Mouse (Mus musculus) retina, embryonic 14.5 days (tissue): ENCODE measurements at regions not wholly inside any gene's neighbourhood (a gene's known extent, or its start where the extent isn't known, plus 50 kb on each side); places are given as distances from the start of the nearest gene placed in this dataset.
A peak's percentile ranks its signal among the peaks of the same experiment; 100 is the strongest.

ENCODE experiments used
- DNase-seq: peaks from one replicate; pipeline ENCODE4 v3.0.0-alpha.2; 2015; ENCODE audit warnings: low spot score

DNA sequence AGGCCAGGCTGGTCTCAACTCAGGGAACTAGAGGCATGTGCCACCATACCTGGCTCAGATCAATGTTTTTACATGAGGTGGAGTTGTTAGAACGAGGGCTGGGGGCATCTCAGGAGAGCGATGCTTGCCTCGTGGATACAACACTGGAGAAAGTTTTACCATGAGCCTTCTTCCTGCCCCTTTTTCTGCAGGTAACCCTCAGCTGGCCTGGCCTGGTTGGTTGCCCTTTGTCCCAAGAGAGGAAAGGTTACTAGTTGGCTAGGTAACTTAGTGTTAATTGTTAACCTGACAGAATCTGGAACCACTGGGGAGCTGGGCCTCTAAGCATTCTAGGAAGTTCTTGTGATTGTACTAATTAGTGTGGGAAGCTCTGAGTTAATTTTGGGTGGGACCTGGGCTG lies 81.0 kb upstream of the Sertad2 start:
- DNase-seq, result no peak

DNA sequence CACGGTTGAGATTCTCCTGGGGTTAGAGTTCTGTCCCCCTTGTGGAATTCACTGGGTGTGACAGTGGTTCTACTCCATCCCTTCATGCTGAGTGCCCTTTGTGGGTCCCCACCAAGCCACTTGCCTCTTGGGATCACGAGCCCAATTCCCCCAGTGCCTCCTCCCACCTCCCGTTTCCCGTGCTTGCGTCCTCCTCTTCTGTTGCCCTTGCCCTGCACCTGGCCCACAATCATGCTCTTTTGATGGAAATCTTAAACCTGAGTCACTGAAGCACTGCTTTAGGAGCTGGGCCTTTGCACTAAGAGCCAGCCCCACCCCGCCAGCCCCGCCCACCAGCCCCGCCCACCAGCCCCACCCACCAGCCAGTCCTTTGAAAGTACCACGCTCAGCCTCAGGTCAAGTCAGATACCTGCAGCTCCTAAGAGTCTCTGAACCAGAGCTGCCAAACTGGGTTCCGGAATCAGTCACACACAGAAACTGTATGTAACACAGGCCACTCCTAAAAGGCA lies 79.8 kb upstream of the Sertad2 start:
- DNase-seq, result no peak

DNA sequence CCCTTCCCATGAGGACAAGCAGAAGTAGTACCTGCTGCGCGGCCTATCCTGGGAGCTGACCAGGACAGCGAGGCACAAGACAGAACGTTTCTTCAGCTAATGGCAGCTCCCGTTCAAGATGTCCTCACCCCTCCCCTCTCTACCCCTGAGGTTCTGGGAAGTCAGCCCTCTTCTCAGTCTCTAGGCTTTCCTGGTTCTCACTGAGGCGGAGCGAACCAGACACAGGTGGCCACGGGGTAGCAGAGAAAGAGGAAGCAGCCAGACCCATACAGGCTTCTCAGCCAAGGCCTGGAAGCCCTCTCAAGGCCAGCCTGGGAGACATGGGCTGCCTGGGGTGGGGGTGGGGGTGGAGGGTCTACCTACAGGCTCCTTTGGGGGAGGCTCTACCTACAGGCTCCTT lies 78.5 kb upstream of the Sertad2 start:
- DNase-seq, result no peak

DNA sequence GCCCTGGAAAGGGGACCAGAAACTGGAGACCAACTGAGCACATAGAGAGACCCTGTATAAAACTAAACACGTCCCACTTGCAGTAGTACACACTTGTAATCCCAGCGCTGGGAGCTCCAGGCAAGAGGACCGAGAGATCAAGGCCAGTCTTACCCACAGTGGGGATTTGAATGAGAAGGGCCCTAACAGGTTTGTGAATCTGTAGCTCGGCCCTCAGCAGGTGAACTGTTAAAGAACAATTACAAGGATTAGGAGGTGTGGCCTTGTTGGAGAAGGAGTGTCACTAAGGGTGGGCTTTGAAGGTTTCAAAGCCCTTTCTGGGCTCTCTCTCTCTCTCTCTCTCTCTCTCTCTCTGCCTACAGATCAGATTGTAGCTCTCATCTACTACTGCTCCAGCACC lies 76.5 kb upstream of the Sertad2 start:
- no peak for DNase-seq

DNA sequence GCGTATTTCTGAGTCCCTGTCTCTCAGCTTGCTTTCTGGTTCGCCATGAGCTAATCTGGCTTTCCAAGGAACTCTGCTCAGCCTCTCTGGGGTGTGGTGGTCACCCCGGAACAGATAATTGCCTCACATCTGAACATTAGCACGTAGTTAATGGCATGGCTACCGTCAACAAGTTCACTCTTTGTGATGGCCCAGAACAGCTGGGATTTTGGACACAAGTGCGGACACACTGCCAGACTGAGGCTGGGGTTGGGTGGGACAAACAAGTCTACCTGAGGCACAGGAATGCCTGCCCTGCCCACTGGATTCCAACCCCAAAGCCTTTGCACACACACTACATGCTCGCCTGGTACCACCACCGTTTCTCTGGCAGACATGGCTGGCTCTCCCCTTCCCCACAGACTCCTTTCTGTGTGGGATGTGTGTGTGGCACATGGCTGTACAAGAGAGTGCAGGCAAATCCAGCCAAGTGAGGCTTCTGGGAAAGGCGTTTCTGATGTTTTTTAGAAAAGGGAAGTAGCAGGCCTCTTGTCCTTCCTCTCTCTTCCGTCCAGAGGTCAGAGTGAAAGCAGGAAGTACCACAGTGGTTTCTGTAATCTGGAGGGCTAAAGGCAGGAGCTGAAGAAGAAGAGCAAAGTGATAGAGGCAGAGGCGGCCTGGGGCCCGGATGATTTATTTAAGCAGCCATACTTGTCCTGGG lies 74.6 kb upstream of the Sertad2 start:
- no peak for DNase-seq

DNA sequence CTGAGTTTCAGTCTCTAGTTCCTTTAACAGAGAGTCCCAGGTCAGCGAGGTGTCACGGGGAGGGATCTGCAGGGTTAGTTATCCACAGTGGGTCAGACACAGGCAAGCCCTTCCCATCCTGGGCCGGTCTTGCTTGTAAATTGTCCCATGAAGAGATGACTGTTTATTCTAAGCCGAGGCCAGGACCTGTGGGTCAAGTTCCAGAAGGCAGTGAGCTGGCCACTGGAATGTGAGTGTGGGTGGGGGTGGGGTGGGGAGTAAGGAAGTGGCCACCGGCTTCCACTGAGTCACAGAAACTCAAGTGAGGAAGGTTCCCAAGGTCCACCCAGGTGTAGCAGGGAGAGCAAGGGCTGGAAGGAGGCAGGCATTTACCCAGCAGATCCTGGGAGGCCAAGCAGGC lies 73.7 kb upstream of the Sertad2 start:
- no peak for DNase-seq

DNA sequence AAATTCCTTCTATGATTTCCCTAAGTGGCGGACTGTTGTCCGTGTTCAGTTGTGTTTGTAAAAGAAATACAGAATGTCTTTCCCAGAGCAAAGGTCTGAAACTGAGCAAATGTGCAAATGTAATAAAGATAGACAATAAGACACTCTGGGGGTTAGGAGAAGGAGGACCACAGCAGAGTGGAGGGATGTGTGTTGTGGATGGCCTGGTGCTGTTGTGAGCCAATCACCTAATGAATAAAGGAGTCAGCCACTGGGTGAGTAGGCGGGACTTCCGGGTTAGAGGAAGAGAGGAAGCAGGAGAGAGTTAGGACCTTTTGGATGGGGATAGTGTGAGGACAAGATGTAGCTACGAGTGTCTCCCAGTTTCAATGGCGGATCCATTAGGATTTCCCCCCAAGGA lies 72.7 kb upstream of the Sertad2 start:
- DNase-seq, result no peak

DNA sequence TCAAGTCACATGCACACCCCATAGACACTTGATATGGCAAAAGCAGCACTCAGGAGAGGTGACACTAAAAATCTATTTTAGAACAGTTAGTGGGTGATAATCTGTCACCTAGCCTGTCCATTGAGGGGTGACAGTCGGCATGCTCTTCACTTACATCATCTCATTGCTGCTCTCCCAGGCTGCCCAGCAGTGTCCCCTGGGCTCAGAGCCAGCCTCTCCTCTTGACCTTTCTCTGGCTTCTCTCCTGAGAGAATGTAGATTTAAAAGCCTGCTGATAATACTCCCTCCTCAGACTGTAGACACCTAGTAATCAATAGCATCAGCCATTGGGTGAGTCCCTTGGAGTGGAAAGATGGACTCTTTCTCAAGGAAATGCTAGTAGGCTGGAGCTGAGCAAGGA lies 70.7 kb upstream of the Sertad2 start:
- no peak for DNase-seq

DNA sequence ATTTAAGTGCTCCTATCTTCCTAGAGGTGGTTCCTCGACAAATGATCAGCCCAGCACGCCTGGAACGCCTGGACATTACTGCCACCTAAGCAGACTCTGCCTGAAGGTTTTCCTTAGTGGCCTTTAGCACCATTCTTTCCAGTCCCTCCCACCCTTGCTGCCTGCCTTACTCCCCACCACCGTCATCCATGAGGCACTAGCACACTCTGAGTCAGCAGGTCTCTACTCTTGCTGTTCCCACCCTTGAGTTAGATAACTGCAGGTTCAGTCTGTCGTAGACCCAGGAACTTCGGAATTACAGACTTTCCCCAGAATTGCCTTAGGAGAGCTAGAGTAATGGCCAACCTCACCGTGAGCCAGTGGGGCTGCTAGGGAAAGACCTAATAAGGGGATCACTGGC lies 67.4 kb upstream of the Sertad2 start:
- no peak for DNase-seq

DNA sequence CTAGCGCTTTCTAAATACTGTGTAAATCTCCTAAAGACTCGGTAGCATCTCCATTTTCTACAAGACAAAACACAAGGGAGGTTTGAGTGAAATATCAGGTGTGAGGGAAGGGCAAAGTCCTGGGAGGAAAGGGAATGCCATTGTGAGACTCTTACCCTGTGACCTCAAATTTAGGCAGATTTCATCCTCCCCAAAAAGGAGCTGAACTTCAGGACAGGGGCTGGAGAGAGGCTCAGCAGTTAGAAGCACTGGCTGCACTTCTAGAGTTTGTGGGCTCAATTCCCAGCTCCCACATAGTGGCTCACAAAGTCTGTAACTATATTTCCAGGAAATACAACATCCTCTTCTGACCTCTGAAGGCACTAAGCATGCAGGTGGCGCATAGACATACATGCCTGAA lies 66.6 kb upstream of the Sertad2 start:
- DNase-seq, result no peak

DNA sequence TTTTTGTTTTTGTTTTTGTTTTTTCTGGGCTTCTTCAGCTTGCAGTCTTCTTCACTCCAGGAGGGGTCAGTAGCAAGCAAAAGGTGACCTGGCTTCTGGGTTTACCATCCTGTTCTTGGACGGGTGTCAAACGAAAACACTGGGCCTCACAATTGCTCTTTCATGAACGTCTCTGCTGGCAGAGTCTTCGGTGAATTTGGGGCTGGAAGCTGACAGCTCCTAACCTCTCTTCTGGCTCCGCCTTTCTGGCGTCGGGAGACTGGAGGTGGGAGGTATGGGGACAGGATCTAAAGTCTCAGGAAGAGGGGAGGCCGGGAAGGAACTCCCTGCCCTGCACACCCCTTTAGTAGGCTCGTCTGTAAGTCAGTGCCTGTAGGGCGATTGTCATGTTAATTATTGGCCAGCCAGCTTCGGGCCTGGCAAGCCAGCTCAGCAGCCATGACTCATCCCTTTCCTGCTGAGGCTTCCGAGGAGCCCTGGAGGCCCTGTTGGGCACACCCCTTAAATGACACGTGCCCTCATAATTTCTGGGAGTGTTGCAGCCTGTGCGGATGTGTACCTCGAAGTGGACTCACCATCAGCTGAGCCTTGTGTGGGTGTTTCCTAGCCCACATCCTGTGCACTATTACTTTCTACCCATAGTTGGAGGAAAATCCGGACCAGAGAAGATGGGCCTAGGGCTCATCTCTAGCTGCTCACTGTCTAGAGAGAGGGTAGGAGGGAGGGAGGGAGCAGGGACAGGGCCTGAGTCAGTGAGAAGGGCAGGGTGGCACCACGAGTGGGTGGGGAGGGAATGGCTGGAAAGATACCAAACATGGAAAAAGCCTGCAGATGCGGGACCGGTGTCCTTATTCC lies 65.6 kb upstream of the Sertad2 start:
- peak; percentile 36 for DNase-seq

DNA sequence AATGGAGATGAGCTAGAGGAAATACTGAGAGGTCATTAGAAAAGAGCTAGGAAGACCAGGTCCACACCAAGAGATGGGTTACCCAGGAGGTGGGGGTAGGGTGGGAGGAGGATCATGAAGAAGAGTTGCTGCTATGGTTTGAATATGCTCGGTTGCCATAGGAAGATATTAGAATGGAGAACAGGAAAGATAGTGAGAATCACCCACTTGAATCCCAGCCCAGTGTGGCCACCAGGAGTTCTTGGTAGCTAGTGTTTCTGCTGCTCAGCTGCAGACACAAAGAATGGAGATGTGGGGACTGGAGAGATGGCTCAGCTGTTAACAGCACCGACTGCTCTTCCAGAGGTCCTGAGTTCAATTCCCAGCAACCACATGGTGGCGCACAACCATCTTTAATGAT lies 62.4 kb upstream of the Sertad2 start:
- DNase-seq, result no peak

DNA sequence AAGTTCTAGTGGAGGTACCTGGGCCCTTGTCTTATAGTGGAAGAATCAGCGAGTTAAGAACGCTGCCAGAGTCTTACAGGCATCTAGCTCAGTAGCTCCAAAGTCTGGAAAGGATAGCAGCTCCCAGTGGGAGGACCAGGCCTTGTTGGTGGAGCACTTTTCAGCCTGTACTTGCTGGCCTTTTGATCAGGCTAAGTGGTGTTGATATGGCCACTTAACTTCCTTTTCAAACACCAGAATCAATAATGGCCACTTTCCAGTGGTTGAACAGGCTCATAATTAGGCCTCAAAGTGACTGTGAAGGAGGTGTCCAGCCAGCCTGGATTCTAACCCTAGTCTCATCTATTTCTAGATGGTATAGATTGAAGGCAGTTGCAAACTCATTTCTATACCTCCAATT lies 57.7 kb upstream of the Sertad2 start:
- DNase-seq, result no peak
